Mouse (Mus musculus) brain, embryonic 14.5 days (tissue): Measurements from ENCODE around the gene Ccdc181.

ENCODE experiments used
- CTCF ChIP-seq: fragments of 200-500 bp; IDR thresholded peaks from 2 replicates; pipeline ENCODE4 v1.5.1; 2012; ENCODE audit warnings: inconsistent platforms, mild to moderate bottlenecking, moderate library complexity, borderline replicate concordance; ENCODE audit not compliant: insufficient read depth, insufficient read length; ENCODE audit errors: extremely low read depth
- POLR2A ChIP-seq: fragments of 200-500 bp; IDR thresholded peaks from 2 replicates; pipeline ENCODE4 v1.6.1; 2012; ENCODE audit warnings: mild to moderate bottlenecking, inconsistent platforms, borderline replicate concordance; ENCODE audit not compliant: poor library complexity, insufficient read depth, insufficient read length, severe bottlenecking; ENCODE audit errors: extremely low read depth

GRCm38 (mm10) chr1:164284007-164284406 is 8.6 kb downstream of the Ccdc181 start:
- no peak for TF ChIP-seq CTCF
- TF ChIP-seq POLR2A, result no peak
